Mouse (Mus musculus): Measurements from ENCODE around the gene Lrrc29.
"Not testable (repeated sequence)": the region's sequence is repeated elsewhere in the genome, so short reads cannot be mapped to it uniquely, and the experiment has no call there.

The Lrrc29 gene

DNA sequence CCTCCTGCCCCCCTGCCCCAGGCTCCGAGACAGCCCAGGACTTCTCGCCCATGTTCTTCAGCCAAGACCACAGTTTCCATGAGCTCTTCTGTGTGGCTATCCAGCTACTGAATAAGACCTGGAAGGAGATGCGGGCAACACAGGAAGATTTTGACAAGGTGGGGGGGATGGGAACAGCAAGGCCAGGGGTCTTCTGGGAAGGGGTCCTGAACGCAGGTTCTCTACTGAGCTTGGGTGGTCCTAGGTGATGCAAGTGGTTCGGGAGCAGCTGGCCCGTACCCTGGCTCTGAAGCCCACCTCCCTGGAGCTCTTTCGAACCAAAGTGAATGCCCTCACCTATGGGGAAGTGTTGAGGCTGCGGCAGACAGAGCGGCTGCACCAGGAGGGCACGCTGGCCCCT lies 17.6 kb downstream of the Lrrc29 start:
- DNase-seq: no peak

GRCm38 (mm10) chr8:105307670-105308069 lies 18.4 kb downstream of the Lrrc29 start:
- DNase-seq: no peak

DNA sequence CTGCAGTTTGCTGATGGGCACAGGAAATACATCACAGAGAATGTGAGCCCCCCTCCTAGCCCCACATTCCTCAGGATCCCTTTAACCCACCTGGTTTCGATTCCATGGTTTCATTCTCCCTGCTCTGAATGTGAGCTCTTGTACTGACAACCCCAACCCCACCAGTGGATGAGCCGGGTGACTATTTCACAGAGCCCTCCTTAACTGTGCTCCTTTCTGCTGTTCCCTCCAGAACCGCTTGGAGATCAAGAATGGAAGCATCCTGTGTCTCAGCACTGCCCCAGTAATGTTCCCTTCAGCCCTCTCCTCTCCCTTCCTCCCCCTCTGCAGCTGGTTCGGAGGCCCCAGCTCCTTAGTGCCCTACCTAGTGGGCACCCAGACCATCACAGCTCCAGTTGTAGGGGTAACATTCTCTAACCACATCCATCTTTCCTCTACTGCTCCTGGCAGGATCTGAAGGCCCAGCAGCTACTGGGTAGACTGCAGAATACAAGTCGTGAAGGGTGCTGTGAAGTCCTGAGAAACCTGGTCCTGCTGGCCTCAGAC lies 19.9 kb downstream of the Lrrc29 start:
- DNase-seq: no peak

GRCm38 (mm10) chr8:105305211-105306145 lies 20.6 kb downstream of the Lrrc29 start, which contains the start of gene Elmo3:
TSS of gene Elmo3 (plus strand) at chr8:105305601.
- DNase-seq: peak; percentile 81

GRCm38 (mm10) chr8:105304325-105305210 lies 21.5 kb downstream of the Lrrc29 start:
- peak; percentile 56 for DNase-seq

DNA sequence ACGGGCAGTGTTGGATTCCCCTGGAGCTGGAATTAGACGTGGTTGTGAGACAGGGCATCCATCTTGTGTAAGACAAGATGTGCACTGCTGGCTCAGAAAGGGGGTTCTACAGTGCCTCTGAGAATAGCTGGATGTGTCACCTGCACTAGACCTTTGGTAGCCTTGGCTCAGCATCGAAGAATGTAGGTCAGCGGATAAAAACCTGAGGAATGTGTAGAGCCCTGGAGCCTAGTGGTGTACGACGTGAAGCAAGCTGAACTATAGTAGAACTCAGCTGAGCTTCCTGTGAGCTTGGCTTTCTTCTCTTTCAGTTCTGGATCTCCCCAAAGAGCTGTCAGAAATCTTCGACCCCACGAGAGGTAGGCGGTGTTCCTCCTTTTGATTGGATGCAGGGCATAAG lies 22.2 kb downstream of the Lrrc29 start:
- no peak for DNase-seq

- no peak for DNase-seq
These were observed 22.7 kb downstream of the Lrrc29 start for GRCm38 (mm10) chr8:105303396-105303795.

- DNase-seq: peak; percentile 95
These were observed 26.1 kb downstream of the Lrrc29 start for GRCm38 (mm10) chr8:105299962-105300361.

DNA sequence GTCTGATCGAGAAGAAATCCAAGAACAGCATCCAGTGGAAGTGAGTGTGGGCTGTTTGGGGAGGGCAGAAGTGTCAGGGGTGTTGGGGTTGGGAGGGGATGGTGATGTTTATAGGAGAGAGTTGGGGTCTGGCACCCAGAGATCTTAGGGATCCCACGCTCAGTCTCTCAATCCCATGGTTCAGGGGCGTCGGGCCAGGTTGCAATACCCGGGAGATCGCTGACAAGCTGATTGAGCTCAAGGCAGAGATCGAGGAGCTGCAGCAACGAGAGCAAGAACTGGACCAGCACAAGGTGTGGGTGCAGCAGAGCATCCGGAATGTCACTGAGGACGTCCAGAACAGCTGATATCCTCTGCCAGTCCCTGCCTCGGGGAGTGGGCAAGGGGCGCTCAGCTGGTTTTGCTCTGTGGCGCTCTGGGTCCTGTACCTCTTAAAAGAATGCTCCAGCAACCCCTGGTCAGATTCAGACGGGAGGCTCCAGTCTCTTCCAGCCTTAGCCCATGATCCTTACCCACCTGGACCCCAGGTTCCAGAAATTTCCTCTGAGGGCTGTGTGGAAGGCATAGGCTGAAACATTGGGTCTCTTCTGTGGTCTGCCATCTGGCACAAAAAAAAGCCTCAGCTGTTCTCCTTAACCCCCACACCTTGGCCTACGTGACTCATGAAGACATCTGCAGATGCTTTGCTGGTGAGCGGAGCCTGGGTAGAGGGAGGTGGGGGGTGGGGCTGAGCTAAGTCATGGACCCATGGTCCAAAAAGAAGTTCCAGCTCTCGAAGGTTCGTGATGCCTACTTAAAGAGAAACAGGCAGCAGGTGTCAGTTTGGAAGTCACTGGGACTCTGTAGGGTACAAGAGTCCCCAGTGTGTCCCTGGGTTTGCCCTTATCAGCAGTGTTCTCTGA lies 27.5 kb downstream of the Lrrc29 start:
- peak; percentile 68 for DNase-seq

DNA sequence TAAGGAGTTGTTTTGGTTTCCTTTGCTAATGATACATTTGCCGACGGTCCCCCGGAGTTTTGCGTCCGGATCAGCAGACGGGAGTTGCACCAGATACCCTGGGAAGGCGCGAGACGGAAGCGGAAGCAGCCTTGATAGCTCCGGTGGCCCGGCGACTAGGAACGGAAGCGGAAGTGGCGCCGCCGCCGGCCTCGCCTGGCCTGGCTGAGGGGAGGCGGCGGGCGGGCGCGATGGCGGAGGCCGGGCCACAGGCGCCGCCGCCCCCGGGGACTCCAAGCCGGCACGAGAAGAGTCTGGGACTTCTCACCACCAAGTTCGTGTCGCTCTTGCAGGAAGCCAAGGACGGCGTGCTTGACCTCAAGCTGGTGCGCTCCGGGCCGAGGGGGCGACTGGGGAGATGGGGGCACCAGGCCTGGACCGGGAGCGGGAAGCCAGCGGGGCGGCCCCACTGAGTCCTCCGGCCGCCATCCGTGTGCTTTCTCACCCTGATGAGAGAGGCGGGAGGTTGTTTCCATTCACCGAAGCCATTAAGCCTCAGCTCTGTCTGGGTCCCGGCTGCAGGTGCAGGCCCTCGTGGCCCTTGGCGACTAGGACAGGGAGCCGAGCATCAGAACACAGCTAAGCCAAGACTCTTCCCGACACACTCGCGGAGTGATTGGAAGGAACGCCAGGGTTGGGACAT lies 28.4 kb downstream of the Lrrc29 start, which contains the start of gene E2f4:
E2f4 (plus strand) TSS at position 153 of the 682 bp plus-strand sequence.
- DNase-seq: peak; percentile 95

GRCm38 (mm10) chr8:105295895-105296573 lies 30.0 kb downstream of the Lrrc29 start, which contains the start of gene Exoc3l:
TSS of gene Exoc3l (minus strand) at chr8:105296101.
- no peak for DNase-seq

- DNase-seq: no peak
These were observed 30.8 kb downstream of the Lrrc29 start for GRCm38 (mm10) chr8:105295256-105295655.

GRCm38 (mm10) chr8:105294776-105295175 lies 31.3 kb downstream of the Lrrc29 start:
- no peak for DNase-seq

GRCm38 (mm10) chr8:105293405-105293804 lies 32.7 kb downstream of the Lrrc29 start:
- no peak for DNase-seq

GRCm38 (mm10) chr8:105292471-105292870 lies 33.6 kb downstream of the Lrrc29 start:
- no peak for DNase-seq

GRCm38 (mm10) chr8:105291802-105292201 lies 34.3 kb downstream of the Lrrc29 start:
- not testable (repeated sequence) for DNase-seq

DNA sequence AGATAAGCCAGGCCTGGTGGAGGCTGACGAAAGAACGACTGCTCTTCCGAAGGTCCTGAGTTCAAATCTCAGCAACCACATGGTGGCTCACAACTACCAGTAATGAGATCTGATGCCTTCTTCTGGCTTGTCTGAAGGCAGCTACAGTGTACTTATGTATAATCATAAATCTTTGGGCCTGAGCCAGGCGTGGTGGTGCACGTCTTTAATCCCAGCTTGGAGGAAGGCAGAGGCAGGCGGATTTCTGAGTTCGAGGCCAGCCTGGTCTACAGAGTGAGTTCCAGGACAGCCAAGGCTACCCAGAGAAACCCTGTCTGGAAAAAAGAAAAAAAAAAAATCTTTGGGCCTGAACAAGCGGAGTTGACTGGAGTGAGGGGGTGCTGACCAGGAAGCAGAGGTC lies 34.7 kb downstream of the Lrrc29 start:
- not testable (repeated sequence) for DNase-seq

DNA sequence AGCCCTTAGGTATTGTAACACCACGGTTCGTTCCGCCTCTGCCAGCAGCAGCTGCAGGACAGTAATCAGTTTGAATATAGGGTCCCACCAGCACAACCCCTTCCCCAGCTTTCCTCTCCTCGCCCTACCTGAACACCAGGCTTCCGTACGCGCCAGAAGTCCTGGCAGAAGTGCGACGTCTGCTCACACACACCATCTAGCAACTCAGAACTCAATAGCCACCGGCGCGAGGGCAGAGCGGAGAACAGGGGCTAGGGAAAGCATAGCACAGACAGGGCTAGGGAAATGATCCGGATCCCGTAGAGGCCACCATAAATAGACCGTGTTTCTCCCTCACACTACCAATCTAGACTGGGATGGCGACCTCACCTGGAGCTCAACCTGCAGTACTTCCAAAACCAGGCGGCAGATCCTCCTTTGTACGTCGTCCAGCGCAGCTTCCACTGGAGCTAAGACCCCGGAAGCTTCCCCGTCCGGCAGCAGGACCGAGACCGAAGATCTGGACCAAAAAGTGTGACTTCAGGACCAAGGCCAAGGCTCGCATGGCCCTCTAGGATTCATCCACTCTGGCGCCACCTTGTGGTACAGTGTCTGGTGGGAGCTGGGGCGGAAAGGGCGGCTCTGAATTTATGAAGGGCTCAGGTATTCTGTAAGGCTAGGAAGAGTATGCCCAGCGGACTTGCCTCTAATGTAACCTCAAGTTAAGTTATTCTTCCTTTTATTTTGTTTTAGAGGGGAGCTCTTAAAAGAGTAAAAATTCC lies 35.3 kb downstream of the Lrrc29 start:
- peak; percentile 91 for DNase-seq

DNA sequence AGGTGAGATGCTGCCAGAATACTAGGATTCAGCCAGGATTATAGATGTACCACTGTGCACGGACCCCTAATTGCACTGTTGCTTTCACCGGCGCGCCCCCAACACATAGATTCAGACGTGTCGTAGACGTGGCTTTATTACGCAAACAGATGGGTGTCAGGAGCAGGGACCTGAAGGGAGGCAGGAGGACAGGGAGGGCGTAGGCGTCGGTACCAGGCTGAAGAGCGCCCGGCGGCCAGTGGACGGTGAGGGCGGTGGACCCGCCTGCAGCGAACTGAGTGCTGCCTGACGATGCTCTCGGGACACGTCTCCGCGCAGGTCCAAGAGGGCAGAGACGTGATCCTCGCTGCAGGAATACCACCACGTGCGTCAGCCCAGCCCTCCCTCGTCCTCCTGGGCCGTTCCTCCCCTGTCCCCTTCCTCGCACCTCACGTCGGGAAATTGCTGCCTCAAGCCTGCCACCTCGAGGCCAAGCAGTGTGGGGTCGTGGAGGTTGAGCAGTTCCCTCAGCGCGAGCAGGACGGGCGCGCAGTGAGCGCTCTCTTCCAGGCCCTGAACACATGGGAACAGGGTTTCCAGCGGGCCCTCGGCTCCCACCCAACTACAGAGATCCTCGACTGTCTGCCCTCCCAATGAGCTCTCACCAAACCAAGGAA lies 36.1 kb downstream of the Lrrc29 start, which contains the start of gene 4931428F04Rik:
4931428F04Rik (minus strand) TSS at position 60 of the 656 bp plus-strand sequence.
- DNase-seq: peak; percentile 55

Measured in liver (tissue).